Mouse (Mus musculus) intestine, embryonic 16.5 days (tissue): ENCODE measurements around the gene Usp32. TPM values are rescaled to one million over a fixed set of nuclear protein-coding genes. Genes with fewer than 3 reads are reported as not detected.
A peak's percentile ranks its signal among the peaks of the same experiment; 100 is the strongest.

ENCODE experiments used
- ATAC-seq: fragments of 200-750 bp; cut with Nextera tagmentation; 2 replicates; pipeline ENCODE4 v1.8.0; 2017; ENCODE audit warnings: moderate TSS enrichment, moderate library complexity
- H3K27ac ChIP-seq: fragments of 300-500 bp; sonication (generic); 2 replicates; pipeline ENCODE4 v1.5.1; 2014; ENCODE audit warnings: mild to moderate bottlenecking, low read length
- H3K27me3 ChIP-seq: fragments of 300-500 bp; sonication (generic); replicated peaks from 2 replicates; pipeline ENCODE4 v1.6.1; 2014; ENCODE audit warnings: low read length, control low read depth, mixed read lengths; ENCODE audit not compliant: control insufficient read depth, insufficient read depth
- H3K36me3 ChIP-seq: fragments of 300-500 bp; sonication (generic); 2 replicates; pipeline ENCODE4 v1.6.1; 2014; ENCODE audit warnings: low read length, control low read depth; ENCODE audit not compliant: control insufficient read depth, insufficient read depth
- H3K4me1 ChIP-seq: fragments of 300-500 bp; sonication (generic); 2 replicates; pipeline ENCODE4 v1.6.1; 2014; ENCODE audit warnings: low read length, control low read depth, mixed read lengths; ENCODE audit not compliant: control insufficient read depth, insufficient read depth
- H3K4me2 ChIP-seq: fragments of 300-500 bp; sonication (generic); 2 replicates; pipeline ENCODE4 v1.6.1; 2014; ENCODE audit warnings: low read depth, low read length, control low read depth
- H3K4me3 ChIP-seq: fragments of 300-500 bp; sonication (generic); 2 replicates; pipeline ENCODE4 v1.5.1; 2014; ENCODE audit warnings: mild to moderate bottlenecking, low read length
- H3K9ac ChIP-seq: fragments of 300-500 bp; sonication (generic); 2 replicates; pipeline ENCODE4 v1.6.1; 2014; ENCODE audit warnings: low read depth, low read length
- H3K9me3 ChIP-seq: fragments of 300-500 bp; sonication (generic); 2 replicates; pipeline ENCODE4 v1.6.1; 2016; ENCODE audit warnings: low read length, control low read depth; ENCODE audit not compliant: control insufficient read depth
- WGBS: fragments of 180-500 bp; shearing (Covaris S2); extraction: QIAGEN DNeasy Blood & Tissue Kit; methylation state at CpG from one replicate; pipeline ENCODE4 v1.1.7; 2014; 5-methylcytosine and 5-hydroxymethylcytosine counted together
- polyA plus RNA-seq: library from polyadenylated mRNA; unstranded; fragments of >200 nt; fragmentation: Nextera tagmentation; extraction: Ambion mirVana; gene quantifications from 2 replicates; pipeline ENCODE4 v1.2.1, GENCODE M21; 2015

The Usp32 gene
- polyA plus RNA-seq, 1 experiment from 2014 or later, result 3.9 TPM

DNA sequence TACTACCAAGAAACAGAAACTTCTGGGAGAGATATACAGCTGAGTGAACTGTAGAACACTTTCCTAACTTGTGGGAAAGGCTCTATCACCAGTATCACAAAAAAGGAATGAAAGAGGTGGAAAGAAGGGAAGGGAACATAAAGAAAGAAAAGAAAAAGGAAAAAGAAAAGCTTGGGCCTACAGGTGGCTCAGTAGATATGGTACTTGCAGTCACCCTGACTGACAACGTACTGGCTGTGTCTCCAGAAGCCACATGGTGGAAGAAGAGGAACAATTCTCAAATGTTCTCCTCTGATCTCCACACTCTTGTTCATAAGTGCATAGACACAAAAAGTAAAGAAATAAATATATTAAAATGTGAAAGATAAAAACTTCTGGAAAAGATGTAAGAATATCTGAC lies 11.1 kb downstream of the Usp32 start:
- H3K4me1 ChIP-seq, result no peaks in the 10 kb centered on the region
- H3K9ac ChIP-seq, result no peak overlapping the region
- no peak for ATAC-seq
- H3K4me2 ChIP-seq, result no peak overlapping the region
- H3K27ac ChIP-seq, result no peak overlapping the region
- no peak overlapping the region for H3K4me3 ChIP-seq
- H3K9me3 ChIP-seq, result no peaks in the 10 kb centered on the region
- WGBS, result 97% methylated on average over 1 of the region's 1 CpGs
- no peaks in the 10 kb centered on the region for H3K27me3 ChIP-seq
- H3K36me3 ChIP-seq, result no peaks in the 10 kb centered on the region

DNA sequence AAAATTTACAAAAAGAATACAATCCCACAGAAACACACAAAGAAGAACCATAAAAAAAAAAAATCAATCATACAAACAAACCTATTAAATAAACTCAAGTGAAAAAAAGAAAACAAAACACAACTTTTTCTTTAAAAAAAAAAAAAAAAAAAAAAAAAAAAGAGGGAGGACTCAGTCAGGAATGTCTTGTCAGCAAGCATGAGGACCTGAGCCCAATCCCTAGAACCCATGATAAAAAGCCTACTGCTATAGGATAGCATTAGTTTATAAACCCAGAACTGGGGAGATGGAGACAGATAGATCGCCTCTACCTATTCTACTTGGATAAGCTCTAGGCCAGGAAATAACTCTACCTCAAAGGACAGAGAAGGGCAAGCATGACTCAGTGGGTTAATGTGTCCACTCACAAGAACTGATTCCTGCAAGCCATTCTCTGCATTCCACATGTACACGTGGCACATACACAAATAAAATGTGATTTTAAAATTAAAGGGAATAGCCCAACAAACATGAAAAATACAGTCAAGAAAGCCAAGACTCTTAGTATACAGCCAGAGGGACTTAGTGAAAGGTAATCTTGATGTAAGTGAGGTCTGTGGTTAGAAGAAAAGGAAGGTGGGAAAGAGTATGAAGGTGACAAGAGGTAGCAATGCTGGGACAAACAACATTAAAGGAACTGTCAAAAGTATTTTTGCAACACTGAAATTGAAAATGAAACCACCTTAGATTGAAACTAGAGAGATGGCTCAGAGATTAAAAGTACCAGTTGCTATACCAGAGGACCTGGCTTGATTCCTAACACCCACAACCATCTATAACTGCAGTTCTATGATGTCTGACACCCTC lies 13.5 kb downstream of the Usp32 start:
- Histone ChIP-seq H3K4me1 (no peaks in the 10 kb centered on the region), H3K4me3 (no peak overlapping the region), H3K9ac (no peak overlapping the region), H3K27me3 (no peaks in the 10 kb centered on the region), H3K36me3 (no peaks in the 10 kb centered on the region), H3K4me2 (no peak overlapping the region), H3K9me3 (no peaks in the 10 kb centered on the region), H3K27ac (no peak overlapping the region)
- 86% methylated on average over 2 of the region's 2 CpGs for WGBS
- ATAC-seq, result no peak

DNA sequence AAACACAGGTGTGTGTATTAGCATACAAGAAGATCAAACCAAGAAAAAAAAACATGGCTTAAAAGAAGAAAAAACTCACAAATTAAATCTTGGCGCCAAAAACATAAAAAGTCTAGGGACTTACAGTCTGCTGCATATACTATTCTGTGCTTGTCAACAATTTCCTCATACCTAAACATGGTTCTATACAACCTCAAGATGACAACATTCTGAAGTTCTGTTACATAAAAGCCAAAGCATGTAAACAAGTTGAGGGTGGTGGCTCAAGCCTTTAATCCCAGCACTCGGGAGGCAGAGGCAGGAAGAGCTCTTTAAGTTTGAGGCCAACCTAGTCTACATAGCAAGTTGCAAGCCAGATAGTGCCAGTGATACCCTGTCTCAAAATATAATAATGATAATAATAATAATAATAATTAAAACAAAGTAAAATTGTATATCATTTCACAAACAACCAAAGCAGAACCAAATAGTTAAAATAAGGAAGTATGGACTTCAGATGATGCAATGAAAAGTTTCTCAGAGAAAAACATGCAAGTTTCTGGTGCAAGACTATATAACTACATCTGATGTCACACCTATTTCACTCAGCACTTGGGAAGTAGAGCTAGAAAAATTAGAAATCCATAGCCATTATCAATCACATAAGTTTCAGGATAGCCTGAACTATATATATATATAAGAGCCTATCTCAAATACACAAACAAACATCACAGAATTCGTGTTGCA lies 16.5 kb downstream of the Usp32 start:
- WGBS, result 84% methylated on average over 3 of the region's 3 CpGs
- H3K4me3 ChIP-seq, result no peak overlapping the region
- H3K9ac ChIP-seq, result no peak overlapping the region
- no peaks in the 10 kb centered on the region for H3K4me1 ChIP-seq
- H3K9me3 ChIP-seq, result no peaks in the 10 kb centered on the region
- no peak overlapping the region for H3K27ac ChIP-seq
- H3K36me3 ChIP-seq, result no peaks in the 10 kb centered on the region
- ATAC-seq, result no peak
- no peak overlapping the region for H3K4me2 ChIP-seq
- no peaks in the 10 kb centered on the region for H3K27me3 ChIP-seq

DNA sequence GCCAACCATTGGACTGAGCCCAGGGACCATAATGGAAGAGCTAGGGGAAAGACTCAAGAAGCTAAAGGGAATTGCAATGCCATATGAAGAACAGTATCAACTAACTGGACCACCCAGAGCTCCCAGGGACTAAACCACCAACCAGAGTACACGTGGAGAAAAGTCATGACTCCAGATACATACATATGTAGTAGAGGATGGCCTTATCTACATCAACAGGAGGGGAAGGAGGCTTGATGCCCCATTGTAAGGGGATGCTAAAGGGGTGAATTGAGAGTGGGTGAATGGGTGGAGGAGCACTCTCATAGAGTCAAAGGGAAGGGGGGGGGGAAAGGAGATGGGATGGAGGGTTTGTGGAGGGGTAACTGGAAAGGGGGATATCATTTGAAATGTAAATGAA lies 17.9 kb downstream of the Usp32 start:
- WGBS, result 85% methylated on average over 1 of the region's 1 CpGs
- Histone ChIP-seq H3K4me3 (no peak overlapping the region), H3K4me2 (no peak overlapping the region), H3K9ac (no peak overlapping the region), H3K4me1 (no peaks in the 10 kb centered on the region), H3K27me3 (no peaks in the 10 kb centered on the region), H3K9me3 (no peaks in the 10 kb centered on the region), H3K27ac (no peak overlapping the region), H3K36me3 (no peaks in the 10 kb centered on the region)
- ATAC-seq, result no peak

DNA sequence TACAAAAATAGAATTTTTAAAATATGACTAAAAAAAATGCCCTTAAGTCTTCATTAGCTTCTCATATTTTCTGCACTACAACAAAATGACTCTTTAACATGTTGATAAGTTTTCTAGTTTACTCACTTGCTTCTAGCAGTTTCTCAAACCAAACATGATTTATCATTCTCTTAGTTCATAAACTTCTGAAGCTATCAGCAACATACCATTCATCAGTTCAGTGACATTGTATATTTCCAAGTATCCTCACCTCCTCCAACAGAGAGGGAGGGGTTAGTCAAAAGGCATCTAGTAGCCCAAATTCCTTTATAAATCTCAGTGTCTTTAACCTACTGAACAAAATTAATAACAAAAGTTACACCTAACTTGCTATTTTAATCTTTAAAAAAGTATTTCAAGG lies 22.8 kb downstream of the Usp32 start:
- Histone ChIP-seq H3K4me2 (no peak overlapping the region), H3K27ac (no peak overlapping the region), H3K9me3 (no peaks in the 10 kb centered on the region), H3K4me1 (no peaks in the 10 kb centered on the region), H3K9ac (no peak overlapping the region), H3K27me3 (no peaks in the 10 kb centered on the region), H3K36me3 (no peaks in the 10 kb centered on the region), H3K4me3 (no peak overlapping the region)
- ATAC-seq, result no peak

DNA sequence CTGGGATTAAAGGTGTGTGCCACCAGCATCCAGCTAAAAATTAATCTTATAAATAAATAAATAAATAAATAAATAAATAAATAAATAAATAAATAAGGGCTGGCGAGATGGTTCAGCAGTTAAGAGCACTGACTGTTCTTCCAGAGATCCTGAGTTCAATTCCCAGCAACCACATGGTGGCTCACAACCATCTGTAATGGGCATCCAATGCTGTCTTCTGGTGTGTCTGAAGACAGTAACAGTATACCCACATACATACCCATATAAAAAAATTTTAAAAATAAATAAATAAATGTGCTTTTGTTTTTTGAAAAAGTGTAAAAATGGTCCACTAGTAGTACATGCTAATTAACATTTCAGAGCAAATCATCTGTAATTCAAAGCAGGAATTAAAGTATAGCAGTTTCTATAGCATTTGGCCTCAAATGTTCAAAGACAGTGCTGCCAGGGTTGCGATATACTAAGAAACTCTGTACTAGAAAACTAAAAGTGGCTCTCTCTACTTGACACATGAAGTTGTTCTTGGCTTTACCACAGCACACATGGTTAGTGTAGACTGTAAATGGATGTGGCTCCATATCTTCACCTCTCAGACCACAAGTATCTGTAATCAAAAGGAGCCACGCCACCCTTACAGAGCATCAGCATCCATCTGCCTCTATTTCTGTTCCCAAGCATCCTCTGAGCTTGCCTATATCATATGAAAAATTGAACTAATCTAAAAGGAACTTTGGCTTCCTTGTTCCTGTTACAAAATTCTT lies 23.7 kb downstream of the Usp32 start:
- Histone ChIP-seq H3K36me3 (no peaks in the 10 kb centered on the region), H3K4me2 (no peak overlapping the region), H3K27ac (no peak overlapping the region), H3K9ac (no peak overlapping the region), H3K4me1 (no peaks in the 10 kb centered on the region), H3K9me3 (no peaks in the 10 kb centered on the region), H3K4me3 (no peak overlapping the region), H3K27me3 (no peaks in the 10 kb centered on the region)
- 88% methylated on average over 3 of the region's 3 CpGs for WGBS
- ATAC-seq, result peak; percentile 56; the same call in 1 of the 2 replicates

DNA sequence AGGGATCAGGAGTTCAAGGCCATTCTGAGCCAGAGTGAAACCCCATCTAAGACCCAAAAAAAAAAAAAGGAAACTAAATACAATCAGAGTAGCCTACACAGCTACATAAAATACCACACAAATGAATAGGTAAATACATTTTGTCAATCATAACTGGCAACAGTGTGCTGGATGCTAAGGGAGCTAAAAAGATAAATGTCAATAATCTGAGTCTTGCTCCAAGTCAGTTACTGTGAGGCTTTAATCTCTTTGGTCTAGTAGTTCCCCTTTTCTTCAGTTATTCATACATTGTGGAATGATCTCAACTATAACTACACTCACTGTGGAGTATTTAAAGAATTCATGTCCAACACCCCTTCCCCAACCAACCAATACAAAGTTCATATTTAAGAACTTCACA lies 30.0 kb downstream of the Usp32 start:
- Histone ChIP-seq H3K27ac (no peak overlapping the region), H3K4me1 (no peaks in the 10 kb centered on the region), H3K36me3 (no peaks in the 10 kb centered on the region; the same call in 1 of the 2 replicates), H3K9me3 (no peaks in the 10 kb centered on the region), H3K27me3 (no peaks in the 10 kb centered on the region), H3K4me3 (no peak overlapping the region), H3K4me2 (no peak overlapping the region), H3K9ac (no peak overlapping the region)
- ATAC-seq, result no peak

DNA sequence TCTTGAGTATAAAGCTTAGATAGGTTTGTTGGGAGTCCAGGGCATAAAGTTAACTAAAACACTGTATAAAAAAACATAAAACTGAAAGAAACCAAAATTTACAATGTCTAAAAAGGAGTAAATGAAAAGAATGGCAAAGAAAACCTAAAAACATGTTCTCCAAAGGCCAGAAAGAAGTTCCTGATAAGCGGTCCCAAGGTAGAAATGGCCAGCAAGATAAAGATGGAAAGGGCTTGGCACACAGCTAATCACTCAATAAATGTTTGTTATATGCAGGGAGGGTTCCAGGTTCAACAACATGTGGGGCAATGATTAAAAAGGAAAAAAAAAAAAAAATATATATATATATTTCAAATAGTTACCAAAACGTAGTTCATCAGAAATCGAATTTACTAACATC lies 32.7 kb downstream of the Usp32 start:
- no peak overlapping the region for H3K4me3 ChIP-seq
- ATAC-seq, result no peak
- no peaks in the 10 kb centered on the region for H3K4me1 ChIP-seq
- H3K9ac ChIP-seq, result no peak overlapping the region
- H3K36me3 ChIP-seq, result no peaks in the 10 kb centered on the region; the same call in 1 of the 2 replicates
- WGBS, result 90% methylated on average over 3 of the region's 3 CpGs
- H3K27ac ChIP-seq, result no peak overlapping the region
- no peaks in the 10 kb centered on the region for H3K9me3 ChIP-seq
- no peak overlapping the region for H3K4me2 ChIP-seq
- H3K27me3 ChIP-seq, result no peaks in the 10 kb centered on the region

DNA sequence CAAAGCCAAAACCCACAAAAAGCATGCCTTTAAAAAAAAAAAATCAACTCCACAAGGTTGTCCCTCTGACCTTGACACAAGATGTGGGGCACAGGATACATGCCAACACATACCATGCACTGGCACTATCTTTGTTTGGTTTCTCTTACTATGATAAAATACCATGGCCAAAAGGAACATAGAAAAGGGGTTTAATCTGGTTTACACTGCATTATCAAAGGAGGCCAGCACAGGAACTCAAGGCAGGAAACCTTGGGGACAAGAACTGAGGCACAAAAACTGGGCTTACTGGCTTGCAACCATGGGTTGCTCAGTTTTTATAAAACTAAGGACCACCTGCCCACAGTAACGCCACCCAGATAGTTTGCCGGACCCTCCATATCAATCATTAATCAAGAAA lies 34.1 kb downstream of the Usp32 start:
- Histone ChIP-seq H3K4me2 (no peak overlapping the region), H3K36me3 (no peaks in the 10 kb centered on the region), H3K9me3 (no peaks in the 10 kb centered on the region), H3K9ac (no peak overlapping the region), H3K4me3 (no peak overlapping the region), H3K27me3 (no peaks in the 10 kb centered on the region), H3K4me1 (no peaks in the 10 kb centered on the region), H3K27ac (no peak overlapping the region)
- WGBS, result 93% methylated on average over 2 of the region's 2 CpGs
- no peak for ATAC-seq
